Mouse (Mus musculus) C2C12 (cell line): ENCODE measurements around the gene Ipcef1.

Source experiments
- CEBPB ChIP-seq: IDR thresholded peaks from one replicate; pipeline ENCODE4 v1.6.1; 2011; ENCODE audit warnings: low read depth, mild to moderate bottlenecking, control low read depth, moderate library complexity
- CTCF ChIP-seq: IDR thresholded peaks from one replicate; pipeline ENCODE4 v1.5.1; 2011; ENCODE audit not compliant: control insufficient read depth, insufficient read depth, insufficient read length
- MAX ChIP-seq: IDR thresholded peaks from one replicate; pipeline ENCODE4 v1.6.1; 2011; ENCODE audit warnings: mild to moderate bottlenecking, control low read depth
- MYOD1 ChIP-seq: IDR thresholded peaks from one replicate; pipeline ENCODE4 v1.6.1; 2011; ENCODE audit warnings: low read depth; ENCODE audit not compliant: control insufficient read depth, insufficient read length
- MYOG ChIP-seq: IDR thresholded peaks from one replicate; pipeline ENCODE4 v1.6.1; 2011; ENCODE audit not compliant: control insufficient read depth, insufficient read length; ENCODE audit errors: extremely low read depth
- USF1 ChIP-seq: IDR thresholded peaks from one replicate; pipeline ENCODE4 v1.6.1; 2011; ENCODE audit warnings: low read depth, mild to moderate bottlenecking, control low read depth, moderate library complexity

GRCm38 (mm10) chr10:7074231-7074630, 22.0 kb upstream of the Ipcef1 start:
- no peak for TF ChIP-seq MYOD1
- TF ChIP-seq CTCF: no peak
- no peak for TF ChIP-seq MYOG
- no peak for TF ChIP-seq MAX
- TF ChIP-seq USF1: no peak
- no peak for TF ChIP-seq CEBPB
